Mouse (Mus musculus) adrenal gland, adult 8-10 months (tissue): ENCODE measurements around the gene Hist1h2ad. TPM values are rescaled to one million over a fixed set of nuclear protein-coding genes. Genes with fewer than 3 reads are reported as not detected.
A peak's percentile ranks its signal among the peaks of the same experiment; 100 is the strongest.
"Not testable (repeated sequence)": the region's sequence is repeated elsewhere in the genome, so short reads cannot be mapped to it uniquely, and the experiment has no call there.

Experiments
- DNase-seq: peaks from one replicate; pipeline ENCODE4 v3.0.0; 2022
- total RNA-seq, 4 experiments: library from RNA; stranded (reverse); gene quantifications; 2 replicates each; pipeline ENCODE4 v1.2.4; 2022

Hist1h2ad gene
- total RNA-seq, 4 experiments from 2014 or later, result 4.8 to 9.8 (median 5.8) TPM

DNA sequence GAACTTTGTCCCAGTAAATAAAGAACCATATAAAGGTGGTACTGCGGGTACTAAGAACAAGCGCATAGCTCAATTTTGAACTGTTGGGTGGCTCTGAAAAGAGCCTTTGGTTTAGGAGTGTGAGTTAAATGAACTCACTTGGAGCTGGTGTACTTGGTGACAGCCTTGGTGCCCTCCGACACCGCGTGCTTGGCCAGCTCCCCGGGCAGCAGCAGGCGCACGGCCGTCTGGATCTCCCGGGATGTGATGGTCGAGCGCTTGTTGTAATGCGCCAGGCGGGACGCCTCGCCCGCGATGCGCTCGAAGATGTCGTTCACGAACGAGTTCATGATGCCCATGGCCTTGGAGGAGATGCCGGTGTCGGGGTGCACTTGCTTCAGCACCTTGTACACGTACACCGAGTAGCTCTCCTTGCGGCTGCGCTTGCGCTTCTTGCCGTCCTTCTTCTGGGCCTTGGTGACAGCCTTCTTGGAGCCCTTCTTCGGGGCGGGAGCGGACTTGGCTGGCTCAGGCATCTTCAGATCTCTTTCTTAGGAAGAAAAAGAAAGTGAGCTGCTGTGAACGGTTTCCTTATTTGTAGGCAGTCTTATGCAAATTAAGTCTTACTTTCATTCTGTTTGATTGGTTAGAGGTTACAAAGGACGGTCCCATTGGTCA, 11.4 kb downstream of the Hist1h2ad start:
- peak; percentile 66 for DNase-seq

DNA sequence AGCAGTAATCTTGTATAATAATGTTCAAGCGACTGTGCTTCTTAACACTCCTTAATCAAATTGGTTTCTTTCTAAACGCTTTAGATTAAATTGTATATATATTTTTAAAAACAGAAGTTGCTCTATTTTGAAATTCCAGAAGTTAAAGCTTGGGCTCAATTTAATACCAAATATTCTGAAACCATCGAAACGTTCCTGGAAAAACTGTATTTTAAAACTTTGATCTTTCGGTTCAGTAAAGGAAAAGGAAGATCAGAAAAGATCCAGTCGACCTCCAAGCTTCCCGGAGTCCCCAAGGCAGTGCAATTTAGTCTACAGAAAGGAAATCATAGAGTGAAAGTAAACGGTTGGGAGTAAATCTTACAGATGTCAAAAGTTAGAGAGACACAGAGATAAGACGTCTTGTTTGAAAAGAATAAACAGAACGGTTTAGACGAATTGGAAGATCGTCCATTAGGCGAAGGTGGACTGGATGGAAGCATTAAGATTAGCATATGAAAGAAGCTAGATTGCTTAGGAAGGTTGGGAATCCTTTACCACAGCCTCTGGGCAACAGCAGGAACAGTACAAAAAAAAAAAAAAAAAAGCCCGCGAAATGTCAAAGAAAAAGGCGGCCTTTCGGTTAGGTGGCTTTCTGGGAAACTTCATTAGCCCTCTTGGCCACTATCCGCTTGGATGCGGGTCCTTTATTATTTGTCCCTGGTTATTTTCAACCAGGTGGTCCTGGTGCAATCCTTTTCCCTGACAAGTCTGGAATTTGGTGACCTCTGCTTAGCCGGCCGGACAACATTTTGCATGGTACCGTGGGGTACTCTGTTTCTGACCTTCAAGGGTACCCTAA, 12.1 kb downstream of the Hist1h2ad start:
- DNase-seq, result no peak

DNA sequence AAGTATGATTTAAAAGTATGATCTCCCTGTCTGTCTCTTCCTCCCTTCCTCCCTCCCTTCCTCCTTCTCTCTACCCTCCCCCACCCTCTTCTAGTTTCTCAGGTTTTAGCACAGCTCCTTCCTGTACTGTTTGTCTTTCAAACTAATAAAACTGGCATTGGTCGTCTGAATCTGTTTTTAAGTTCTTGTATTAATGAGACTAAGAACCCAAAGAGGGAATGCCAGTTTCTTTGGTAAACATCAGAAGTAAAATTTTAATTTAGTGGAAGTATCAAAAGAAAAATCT, 12.7 kb downstream of the Hist1h2ad start:
- DNase-seq, result no peak

GRCm38 (mm10) chr13:23591206-23591605, 17.0 kb downstream of the Hist1h2ad start:
- no peak for DNase-seq

DNA sequence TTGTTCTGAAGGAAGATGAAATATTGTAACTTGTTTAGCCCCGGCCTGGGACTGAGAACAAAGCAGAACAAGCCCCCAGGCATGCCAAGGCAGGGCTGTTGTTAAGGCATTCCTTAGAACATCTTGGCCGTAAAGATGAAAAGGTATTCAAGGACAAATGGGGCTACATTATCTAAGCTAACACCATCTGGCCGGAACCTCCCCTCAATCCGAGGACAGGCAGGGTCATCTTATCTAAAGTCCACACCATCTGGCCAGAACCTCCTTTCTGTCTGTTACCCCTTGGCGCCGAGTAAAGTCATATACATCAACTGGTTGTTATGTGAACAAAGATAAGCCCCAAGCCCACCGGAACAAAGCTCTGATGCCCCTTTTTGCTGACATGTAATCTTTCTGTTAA, 17.7 kb downstream of the Hist1h2ad start:
- not testable (repeated sequence) for DNase-seq

- DNase-seq, result no peak
Observed at GRCm38 (mm10) chr13:23592614-23593013, 18.4 kb downstream of the Hist1h2ad start.

DNA sequence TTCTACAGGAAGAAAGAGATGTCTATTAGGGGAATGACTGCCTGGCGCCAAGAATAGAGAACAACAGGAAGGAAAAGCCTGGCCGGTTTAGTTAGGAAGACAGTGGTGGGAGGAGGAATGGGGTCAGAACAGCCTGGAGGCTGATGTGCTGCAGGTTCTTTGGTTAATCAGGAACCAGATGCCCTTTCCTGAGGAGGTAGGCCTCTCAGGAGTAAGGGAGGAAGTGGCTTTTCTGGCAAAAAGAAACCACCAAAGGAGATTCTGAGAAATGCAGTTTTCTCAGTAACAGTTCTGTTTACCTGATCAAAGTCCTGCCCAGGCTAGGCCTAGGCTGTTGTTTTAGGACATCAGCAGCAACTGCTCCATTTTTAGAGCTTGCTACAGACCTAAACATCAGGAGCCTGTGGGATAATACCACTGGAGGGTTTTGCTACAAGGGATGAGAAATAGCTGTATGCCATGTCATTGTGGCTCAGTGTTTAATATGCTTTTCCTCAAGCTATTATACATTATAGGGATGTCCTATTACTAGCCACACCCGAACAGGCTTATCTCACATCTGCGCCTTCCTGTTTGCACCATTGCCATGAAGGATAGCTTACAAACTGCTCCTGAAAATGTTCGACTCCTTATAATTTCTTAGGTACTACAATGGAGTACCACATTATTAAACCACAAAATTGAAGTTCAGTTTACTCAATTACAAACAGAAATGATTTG, 19.0 kb downstream of the Hist1h2ad start:
- no peak for DNase-seq

DNA sequence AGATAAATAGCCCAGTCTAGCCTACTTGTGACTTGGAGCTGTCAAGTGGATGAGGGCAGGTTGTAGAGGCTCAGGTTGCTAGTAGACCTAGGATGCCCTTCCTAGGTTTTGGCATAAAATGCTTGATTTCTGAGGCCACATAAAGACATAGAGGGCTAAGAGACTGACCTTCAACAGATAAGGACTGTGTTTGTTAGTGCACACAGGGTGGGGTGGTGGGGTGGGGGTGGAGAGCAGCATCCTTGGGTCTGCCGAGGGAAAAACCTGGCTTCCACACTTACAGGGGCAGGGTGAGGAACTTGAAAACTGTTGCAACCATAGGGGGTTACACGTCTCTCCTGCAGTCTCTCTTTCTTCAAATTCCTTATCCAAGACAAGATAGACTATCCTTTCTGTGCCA, 21.0 kb downstream of the Hist1h2ad start:
- DNase-seq, result no peak

- DNase-seq, result no peak
Observed at GRCm38 (mm10) chr13:23595622-23596372, 21.6 kb downstream of the Hist1h2ad start.

DNA sequence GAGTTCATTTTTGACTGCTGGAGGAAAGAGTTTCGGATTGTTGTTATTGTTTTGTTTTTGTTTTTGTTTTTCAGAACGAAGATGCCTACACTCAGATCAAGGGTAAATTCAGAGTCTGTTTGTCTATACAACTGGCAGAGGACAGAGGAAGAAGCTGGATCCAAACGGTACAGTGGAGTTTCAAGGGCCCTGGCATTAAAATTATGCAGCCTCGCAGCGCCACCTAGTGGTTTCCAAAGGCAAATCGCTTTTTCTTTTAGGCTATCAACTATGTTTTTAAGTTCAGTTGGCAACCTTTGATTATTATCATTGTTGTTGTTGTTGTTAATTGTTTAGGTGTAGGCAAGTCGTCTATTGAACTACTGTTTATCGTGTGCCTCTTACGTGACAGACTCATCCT, 23.8 kb downstream of the Hist1h2ad start:
- peak; percentile 47 for DNase-seq

DNA sequence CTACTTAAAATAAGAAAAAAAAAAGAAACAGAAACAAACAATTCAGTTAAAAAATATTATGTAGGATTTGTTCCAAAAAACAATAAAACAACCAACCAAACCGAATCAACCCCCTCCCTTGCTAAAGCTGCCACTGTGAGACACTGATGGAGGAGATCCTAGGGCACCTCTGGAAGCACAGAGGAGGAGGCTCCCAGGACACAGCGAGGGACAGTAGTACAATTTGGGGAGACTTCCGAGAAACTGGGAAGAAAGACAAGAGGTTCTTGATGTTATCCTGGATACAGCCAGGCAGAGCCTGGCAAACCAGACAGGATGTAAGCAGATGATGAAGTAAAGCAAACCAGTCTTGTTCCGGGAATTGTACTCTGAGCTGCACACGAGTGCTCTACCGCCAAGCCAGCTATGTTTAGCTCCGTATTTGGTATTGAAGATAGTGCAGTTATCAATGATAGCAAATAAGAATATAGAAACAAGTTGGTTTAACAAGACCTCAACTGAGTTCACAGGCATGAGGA, 29.1 kb downstream of the Hist1h2ad start:
- no peak for DNase-seq

DNA sequence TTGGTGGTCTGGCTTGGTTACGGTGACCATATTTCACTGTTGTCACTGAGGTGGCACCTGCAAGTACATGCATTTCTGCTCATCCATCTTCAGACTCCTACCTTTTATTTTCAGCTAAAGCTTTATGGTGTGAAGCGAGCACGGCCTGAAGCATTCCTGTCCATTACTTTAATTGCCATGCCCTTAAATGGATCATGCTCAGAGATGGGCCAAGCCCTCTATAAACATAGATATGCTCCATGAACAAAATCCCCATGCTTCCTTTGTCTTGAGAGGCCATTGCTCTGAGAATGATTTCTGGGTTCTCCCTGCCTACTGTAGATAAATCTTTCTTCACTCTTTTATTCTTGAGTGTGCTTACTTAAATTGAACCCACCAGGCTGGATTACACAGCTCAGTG, 30.3 kb downstream of the Hist1h2ad start:
- no peak for DNase-seq

DNA sequence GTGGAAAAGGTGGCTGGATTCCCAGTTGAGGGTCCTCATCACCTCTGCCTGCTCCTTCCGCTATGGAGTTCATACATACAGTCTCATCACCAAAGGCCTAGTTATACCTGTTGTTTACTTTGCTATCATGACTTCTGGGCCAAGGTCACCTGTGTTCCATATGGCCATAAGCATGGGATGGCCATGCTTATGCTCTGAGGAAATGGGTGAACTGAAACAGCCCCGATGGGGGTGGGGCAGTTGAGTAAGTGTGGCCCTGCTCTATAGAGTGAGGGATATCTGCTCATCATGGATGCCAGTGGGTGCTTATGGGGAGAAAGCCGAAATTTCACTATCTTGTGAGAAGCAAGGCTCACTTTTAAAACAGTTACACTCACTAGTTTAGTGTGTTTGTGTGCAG, 30.9 kb downstream of the Hist1h2ad start:
- DNase-seq, result no peak

- no peak for DNase-seq
Observed at GRCm38 (mm10) chr13:23609209-23609608, 35.0 kb downstream of the Hist1h2ad start.

DNA sequence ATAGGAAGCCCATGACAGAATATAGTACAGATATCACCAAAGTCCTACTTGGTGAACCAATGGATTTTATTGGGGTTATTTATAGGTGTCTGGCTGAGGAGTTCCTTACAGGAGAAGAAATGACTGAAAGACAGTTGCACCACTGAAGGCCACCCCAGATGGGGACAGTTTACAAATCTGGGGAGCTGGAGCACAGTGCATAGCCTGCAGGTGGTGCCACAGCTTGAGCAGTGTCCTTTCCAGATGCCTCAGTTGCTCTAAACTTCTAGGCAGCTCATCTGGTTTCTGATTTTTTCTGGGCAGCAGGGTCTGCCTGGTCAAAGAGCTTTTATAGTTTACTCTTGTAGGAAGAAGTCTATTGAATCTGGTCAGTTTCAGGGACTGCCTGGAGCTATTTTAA, 35.7 kb downstream of the Hist1h2ad start:
- no peak for DNase-seq

DNA sequence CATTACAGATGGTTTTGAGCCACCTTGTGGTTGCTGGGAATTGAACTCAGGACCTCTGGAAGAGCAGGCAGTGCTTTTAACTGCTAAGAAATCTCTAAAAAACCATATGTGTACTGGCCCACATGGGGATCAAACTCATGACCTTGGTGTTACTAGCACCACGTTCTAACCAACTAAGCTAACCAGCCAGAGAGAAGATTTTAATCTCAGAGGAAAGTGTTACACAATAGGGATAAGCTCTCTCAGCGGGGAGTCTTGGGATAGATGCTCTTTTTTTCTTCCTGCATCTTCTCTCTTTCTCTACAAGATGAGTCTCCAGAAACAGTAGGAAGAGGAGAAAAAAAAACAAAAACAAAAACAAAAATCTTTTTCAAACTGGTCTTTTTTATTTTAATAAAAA, 36.2 kb downstream of the Hist1h2ad start:
- DNase-seq, result no peak

DNA sequence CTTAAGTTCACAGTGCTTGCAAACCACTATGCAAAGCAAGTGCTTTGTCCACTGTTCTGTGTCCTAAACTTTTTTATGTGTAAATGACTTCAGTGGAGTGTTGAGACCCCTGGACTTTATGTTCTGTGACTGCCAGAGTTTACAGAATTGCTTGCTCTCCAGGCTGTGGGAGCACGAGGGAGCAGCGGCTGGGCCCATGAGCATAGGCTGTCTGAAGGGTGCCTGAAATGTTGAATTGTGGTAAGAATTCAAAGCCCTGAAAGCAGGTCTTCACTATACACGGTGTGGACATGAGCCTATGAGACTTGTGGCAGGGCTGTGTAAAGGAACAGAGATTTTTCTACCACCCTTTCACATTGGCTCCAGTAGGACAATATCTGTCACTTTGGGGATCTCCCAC, 37.5 kb downstream of the Hist1h2ad start:
- DNase-seq, result no peak

- no peak for DNase-seq
Observed at GRCm38 (mm10) chr13:23620056-23620732, 46.0 kb downstream of the Hist1h2ad start.

GRCm38 (mm10) chr13:23620733-23621531, 46.8 kb downstream of the Hist1h2ad start, which contains the start of gene Hist1h2be:
Gene Hist1h2be, minus strand, starts transcription at chr13:23621124.
- peak; percentile 67 for DNase-seq

GRCm38 (mm10) chr13:23621532-23622174, 47.5 kb downstream of the Hist1h2ad start:
- peak; percentile 76 for DNase-seq
